Mouse (Mus musculus) ES-Bruce4 (cell line): ENCODE measurements around the gene Cfb. TPM values are rescaled to one million over a fixed set of nuclear protein-coding genes. Genes with fewer than 3 reads are reported as not detected.

ENCODE experiments used
- H3K27ac ChIP-seq: 2 replicates; pipeline ENCODE4 v1.5.1; 2012; ENCODE audit warnings: low read length, inconsistent platforms; ENCODE audit not compliant: insufficient read depth
- H3K27me3 ChIP-seq: 2 replicates; pipeline ENCODE4 v1.6.1; 2012; ENCODE audit warnings: mild to moderate bottlenecking, low read length, inconsistent platforms; ENCODE audit not compliant: control insufficient read depth, poor library complexity, insufficient read depth, severe bottlenecking
- H3K36me3 ChIP-seq: 2 replicates; pipeline ENCODE4 v1.6.1; 2012; ENCODE audit warnings: inconsistent platforms, mild to moderate bottlenecking, low read length, moderate library complexity; ENCODE audit not compliant: control insufficient read depth, poor library complexity, insufficient read depth, severe bottlenecking
- H3K4me1 ChIP-seq: one replicate; pipeline ENCODE4 v1.8.1; 2011; ENCODE audit warnings: low read length; ENCODE audit not compliant: control insufficient read depth, insufficient read depth
- H3K4me3 ChIP-seq: 2 replicates; pipeline ENCODE4 v1.5.1; 2011; ENCODE audit warnings: low read depth, mild to moderate bottlenecking, low read length
- H3K9ac ChIP-seq: 2 replicates; pipeline ENCODE4 v1.6.1; 2012; ENCODE audit warnings: low read depth, mild to moderate bottlenecking, inconsistent platforms; ENCODE audit not compliant: poor library complexity, severe bottlenecking
- H3K9me3 ChIP-seq: replicated peaks from 2 replicates; pipeline ENCODE4 v1.6.1; 2012; ENCODE audit warnings: mild to moderate bottlenecking, low read length, inconsistent platforms; ENCODE audit not compliant: control insufficient read depth, poor library complexity, insufficient read depth, severe bottlenecking
- CTCF ChIP-seq: IDR thresholded peaks from one replicate; pipeline ENCODE4 v1.8.1; 2011; ENCODE audit warnings: low read depth, low read length
- EP300 ChIP-seq: IDR thresholded peaks from 2 replicates; pipeline ENCODE4 v1.6.1; 2011; ENCODE audit warnings: low read depth, low read length; ENCODE audit not compliant: insufficient read depth
- POLR2A ChIP-seq: IDR thresholded peaks from one replicate; pipeline ENCODE4 v1.8.1; 2011; ENCODE audit warnings: low read length; ENCODE audit not compliant: insufficient read depth
- polyA plus RNA-seq: library from polyadenylated mRNA; stranded (reverse); fragments of >200 nt; gene quantifications from 2 replicates; pipeline ENCODE4 v1.2.4, GENCODE M21; 2011; ENCODE audit warnings: low read depth; ENCODE audit not compliant: missing spikeins, insufficient read depth, insufficient read length

The Cfb gene
- polyA plus RNA-seq, 1 experiment: not detected

GRCm38 (mm10) chr17:34847615-34848014, 14.7 kb downstream of the Cfb start:
- no peak overlapping the region for H3K4me3 ChIP-seq
- TF ChIP-seq POLR2A: no peak
- H3K27ac ChIP-seq: no peak overlapping the region
- no peaks in the 10 kb centered on the region for H3K4me1 ChIP-seq
- no peak overlapping the region for H3K9ac ChIP-seq
- H3K27me3 ChIP-seq: no peaks in the 10 kb centered on the region
- H3K9me3 ChIP-seq: no peaks in the 10 kb centered on the region
- H3K36me3 ChIP-seq: no peaks in the 10 kb centered on the region; the same call in 1 of the 2 replicates

DNA sequence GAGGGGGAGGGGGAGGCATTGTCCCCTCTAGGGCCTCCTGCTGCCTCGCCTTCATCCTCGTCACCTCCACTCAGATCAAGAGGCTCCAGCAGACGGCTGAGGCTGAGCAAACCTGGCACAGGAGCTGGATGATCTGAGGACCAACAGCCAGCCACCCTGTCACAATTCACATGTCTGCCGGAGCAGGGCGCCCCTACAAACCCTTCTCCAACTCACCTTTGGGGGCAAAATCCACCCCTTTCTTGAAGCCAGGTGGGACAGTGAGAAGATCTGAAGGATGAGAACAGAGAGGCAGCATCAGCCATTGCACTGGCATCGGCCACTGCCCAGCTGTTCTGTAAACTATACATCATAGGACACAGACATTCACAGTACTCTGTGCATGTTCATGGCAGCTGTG, 15.1 kb downstream of the Cfb start:
- no peaks in the 10 kb centered on the region for H3K4me1 ChIP-seq
- H3K9me3 ChIP-seq: no peaks in the 10 kb centered on the region
- H3K4me3 ChIP-seq: no peak overlapping the region
- H3K9ac ChIP-seq: no peak overlapping the region
- TF ChIP-seq CTCF: no peak
- no peak for TF ChIP-seq EP300
- TF ChIP-seq POLR2A: no peak
- H3K27me3 ChIP-seq: no peaks in the 10 kb centered on the region
- no peaks in the 10 kb centered on the region for H3K36me3 ChIP-seq
- H3K27ac ChIP-seq: no peak overlapping the region

GRCm38 (mm10) chr17:34844884-34845283, 17.4 kb downstream of the Cfb start:
- H3K9me3 ChIP-seq: no peaks in the 10 kb centered on the region
- no peak overlapping the region for H3K4me3 ChIP-seq
- no peaks in the 10 kb centered on the region for H3K4me1 ChIP-seq
- H3K9ac ChIP-seq: no peak overlapping the region
- H3K27me3 ChIP-seq: no peaks in the 10 kb centered on the region
- H3K36me3 ChIP-seq: no peaks in the 10 kb centered on the region
- no peak overlapping the region for H3K27ac ChIP-seq
- TF ChIP-seq EP300: no peak
- no peak for TF ChIP-seq CTCF
- TF ChIP-seq POLR2A: no peak

- no peak overlapping the region for H3K9ac ChIP-seq
- no peak for TF ChIP-seq EP300
- TF ChIP-seq CTCF: no peak
- H3K4me1 ChIP-seq: no peaks in the 10 kb centered on the region
- H3K27me3 ChIP-seq: no peaks in the 10 kb centered on the region
- H3K9me3 ChIP-seq: no peaks in the 10 kb centered on the region
- H3K4me3 ChIP-seq: no peak overlapping the region
- peaks cover 3% of the 10 kb centered on the region; the same call in 1 of the 2 replicates for H3K36me3 ChIP-seq
- no peak overlapping the region for H3K27ac ChIP-seq
Observed at GRCm38 (mm10) chr17:34840736-34841307, 21.5 kb downstream of the Cfb start.

DNA sequence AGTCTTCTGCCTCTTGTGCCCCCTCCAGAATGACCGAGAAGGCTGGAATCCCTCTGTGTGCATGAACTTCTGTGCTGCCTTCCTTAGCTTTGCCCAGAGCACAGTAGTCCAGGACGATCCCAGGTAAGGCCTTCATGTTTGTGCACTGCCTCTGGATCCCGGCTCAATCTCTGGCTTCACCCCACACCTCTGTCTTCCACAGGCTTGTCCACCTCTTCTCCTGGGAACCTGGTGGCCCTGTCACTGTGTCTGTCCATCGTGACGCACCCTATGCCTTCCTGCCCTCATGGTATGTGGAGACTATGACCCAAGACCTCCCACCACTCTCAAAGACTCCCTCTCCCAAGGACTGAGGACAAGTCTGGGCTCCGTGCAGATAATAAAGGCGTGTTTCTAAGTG, 23.5 kb downstream of the Cfb start:
- Histone ChIP-seq H3K27ac (no peak overlapping the region), H3K27me3 (no peaks in the 10 kb centered on the region), H3K4me1 (no peaks in the 10 kb centered on the region), H3K4me3 (no peak overlapping the region), H3K9ac (no peak overlapping the region), H3K36me3 (peaks cover 3% of the 10 kb centered on the region; the same call in 1 of the 2 replicates), H3K9me3 (no peaks in the 10 kb centered on the region)
- TF ChIP-seq EP300 (no peak), CTCF (no peak)

DNA sequence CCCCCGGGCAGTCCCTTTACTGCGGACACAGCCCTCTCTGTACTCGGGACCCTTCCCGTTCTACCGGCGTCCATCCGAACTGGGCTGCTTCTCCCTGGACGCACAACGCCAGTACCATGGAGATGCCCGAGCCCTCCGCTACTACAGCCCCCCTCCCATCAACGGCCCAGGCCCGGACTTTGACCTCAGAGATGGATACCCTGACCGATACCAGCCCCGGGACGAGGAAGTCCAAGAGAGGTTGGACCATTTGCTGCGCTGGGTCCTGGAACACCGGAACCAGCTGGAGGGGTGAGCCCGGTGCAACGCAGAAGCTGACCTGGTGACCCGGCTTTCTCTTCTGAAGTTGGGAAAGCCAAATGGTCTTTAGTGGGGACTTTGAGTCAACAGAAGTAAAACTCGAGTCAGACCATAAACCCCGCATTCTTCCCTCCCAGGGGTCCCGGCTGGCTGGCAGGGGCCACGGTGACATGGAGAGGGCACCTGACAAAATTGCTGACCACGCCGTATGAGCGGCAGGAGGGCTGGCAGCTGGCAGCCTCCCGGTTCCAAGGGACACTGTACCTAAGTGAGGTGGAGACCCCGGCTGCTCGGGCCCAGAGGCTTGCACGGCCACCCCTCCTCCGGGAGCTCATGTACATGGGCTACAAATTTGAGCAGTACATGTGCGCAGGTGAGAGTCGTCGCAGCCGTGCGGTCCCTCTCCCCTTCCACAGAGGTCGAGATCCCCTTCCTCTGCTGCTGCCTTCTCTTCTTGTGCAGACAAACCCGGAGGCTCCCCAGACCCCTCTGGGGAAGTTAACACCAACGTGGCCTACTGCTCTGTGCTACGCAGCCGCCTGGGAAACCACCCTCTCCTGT, 24.6 kb downstream of the Cfb start:
- Histone ChIP-seq H3K36me3 (peaks cover 3% of the 10 kb centered on the region; the same call in 1 of the 2 replicates), H3K27ac (no peak overlapping the region), H3K9me3 (no peaks in the 10 kb centered on the region), H3K9ac (peak overlapping the region; percentile 41), H3K27me3 (no peaks in the 10 kb centered on the region), H3K4me1 (no peaks in the 10 kb centered on the region), H3K4me3 (peak overlapping the region; percentile 74)
- TF ChIP-seq CTCF (no peak), POLR2A (no peak), EP300 (no peak)
